Mouse (Mus musculus): Measurements from ENCODE around the gene Gm47995.

GRCm38 (mm10) chr1:151177030-151177936 is 21.0 kb upstream of the Gm47995 start:
- no peak for TF ChIP-seq MAX (IDR thresholded peaks at IDR 0.05)
- TF ChIP-seq CTCF (IDR thresholded peaks at IDR 0.05; ENCODE audit: control insufficient read depth, insufficient read depth, insufficient read length): no peak
- no peak for TF ChIP-seq USF1 (IDR thresholded peaks at IDR 0.05; ENCODE audit: low read depth)
- no peak for TF ChIP-seq MYOG (IDR thresholded peaks at IDR 0.05; ENCODE audit: control insufficient read depth, extremely low read depth, insufficient read length)
- TF ChIP-seq CEBPB (IDR thresholded peaks at IDR 0.05; ENCODE audit: low read depth): no peak
- no peak for TF ChIP-seq MYOD1 (IDR thresholded peaks at IDR 0.05; ENCODE audit: control insufficient read depth, insufficient read length, low read depth)

All from C2C12 (cell line).